Mouse (Mus musculus) left cerebral cortex, postnatal 36 days (tissue): ENCODE results near the gene Ube2o. TPM values are rescaled to one million over a fixed set of nuclear protein-coding genes. Genes with fewer than 3 reads are reported as not detected.

Source experiments
- DNase-seq, 2 experiments: peaks; one replicate each; pipeline ENCODE4 v3.0.0; 2021 to 2022; ENCODE audit warnings: low spot score in 2 of 2, mixed read lengths in 1 of 2
- intact Hi-C: fragments of 180-260 bp; cut with DNase I; formaldehyde crosslinking; loops from one replicate; pipeline ENCODE4 v1.15.1; 2025
- total RNA-seq, 2 experiments: library from RNA; stranded (reverse); gene quantifications; 2 replicates each; pipeline ENCODE4 v1.2.3; 2021

Ube2o gene
- 100 to 1,000 TPM; 121 to 126 TPM for total RNA-seq

- peak; percentile 86 to 91 for DNase-seq
- intact Hi-C loops, result no loop called here
Observed at GRCm38 (mm10) chr11:116581376-116581814, at the start of gene Ube2o. Ube2o (minus strand) TSS chr11:116581447.

DNA sequence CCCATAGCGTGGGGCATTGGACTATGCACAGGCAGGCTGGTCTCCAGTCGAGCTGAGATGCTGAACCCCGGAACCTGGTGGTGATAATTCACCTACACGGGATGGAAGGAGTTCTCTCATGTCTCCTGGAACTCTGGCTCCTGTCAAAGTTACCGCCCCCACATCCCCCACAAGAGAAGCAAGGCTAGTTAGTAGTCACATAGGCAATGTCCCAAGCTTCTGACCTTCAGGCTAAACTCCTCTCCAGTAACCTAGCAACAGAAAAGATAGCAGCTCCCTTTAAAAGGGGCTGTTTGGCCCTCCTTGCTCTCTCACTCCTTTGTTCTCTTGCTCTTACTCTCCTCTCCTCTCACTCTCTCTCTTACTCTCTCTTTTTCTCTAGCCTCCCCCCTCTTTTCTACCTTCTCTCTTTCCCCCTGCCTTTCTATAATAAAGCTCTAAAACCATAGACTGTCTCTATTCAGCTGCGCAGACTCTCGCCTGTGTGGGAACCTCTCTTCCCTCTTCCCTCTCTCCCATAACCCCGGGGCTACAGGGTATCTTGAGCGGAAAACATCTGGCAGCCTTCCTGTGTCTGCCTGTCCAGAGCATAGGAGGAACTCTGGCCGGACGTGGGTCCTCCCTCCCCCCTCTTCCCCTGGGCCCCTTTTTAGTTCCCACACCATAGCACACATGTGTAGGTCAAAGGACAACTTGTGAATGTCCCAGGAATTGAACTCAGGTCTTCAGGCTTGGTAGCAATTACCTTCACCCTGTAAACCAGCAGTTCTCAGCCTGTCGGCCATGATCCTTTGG is 49.1 kb upstream of the Ube2o start:
- no peak for DNase-seq
- intact Hi-C loops, result no loop called here

- intact Hi-C loops, result loop anchor here (2.0 kb wide), 2 partner anchors 41 to 75 kb away; no protein-coding TSS in a partner anchor
- DNase-seq, result no peak
Observed at GRCm38 (mm10) chr11:116629472-116629871, 48.2 kb upstream of the Ube2o start.

- intact Hi-C loops, result loop anchor here (2.0 kb wide), 2 partner anchors 40 to 74 kb away; no protein-coding TSS in a partner anchor
- DNase-seq, result peak; percentile 79 to 86
Observed at GRCm38 (mm10) chr11:116628712-116629111, 47.5 kb upstream of the Ube2o start.

DNA sequence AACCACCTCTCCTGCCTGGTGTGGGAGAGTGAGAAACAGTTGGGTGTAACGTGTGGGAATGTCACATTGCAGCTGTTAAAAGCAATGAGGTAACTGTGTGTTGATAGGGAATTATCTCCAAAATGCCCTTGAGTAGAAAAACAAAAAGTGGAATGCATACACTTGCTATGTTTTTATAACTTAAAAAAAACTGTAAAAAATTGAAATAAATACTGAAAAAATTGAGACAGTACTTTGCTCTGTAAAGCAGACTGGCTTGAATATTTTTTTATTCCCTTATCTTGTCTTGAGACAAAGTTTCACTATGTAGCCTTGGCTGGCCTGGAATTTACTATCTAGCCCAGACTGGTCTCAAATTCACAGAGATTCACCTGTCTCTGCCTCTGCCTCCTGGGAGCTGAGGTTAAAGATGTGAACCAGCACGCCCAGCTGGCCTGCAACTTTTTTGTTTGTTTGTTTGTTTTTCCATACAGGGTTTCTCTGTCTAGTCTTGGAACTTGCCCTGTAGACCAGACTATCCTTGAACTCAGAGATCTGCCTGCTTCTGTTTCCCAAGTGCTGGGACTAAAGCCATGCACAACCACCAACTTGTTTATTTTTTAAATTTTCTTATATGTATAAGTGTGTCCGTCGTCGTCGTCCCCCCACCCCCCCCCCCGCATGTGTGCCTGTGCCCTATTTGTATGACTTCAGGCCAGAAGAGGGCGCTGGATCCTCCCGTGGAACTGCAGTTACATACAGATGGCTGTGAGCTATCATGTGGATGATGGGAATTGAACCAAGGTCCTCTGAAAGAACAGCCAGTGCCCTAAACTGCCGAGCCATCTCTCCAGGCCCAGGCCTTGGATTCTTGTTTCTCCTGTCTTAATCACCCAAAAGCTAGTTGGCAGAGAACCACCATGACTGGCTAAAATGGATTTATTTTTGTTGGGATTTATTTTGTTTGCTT is 46.1 kb upstream of the Ube2o start:
- intact Hi-C loops, result loop anchor here (2.0 kb wide), 2 partner anchors 39 to 73 kb away; no protein-coding TSS in a partner anchor
- no peak for DNase-seq

DNA sequence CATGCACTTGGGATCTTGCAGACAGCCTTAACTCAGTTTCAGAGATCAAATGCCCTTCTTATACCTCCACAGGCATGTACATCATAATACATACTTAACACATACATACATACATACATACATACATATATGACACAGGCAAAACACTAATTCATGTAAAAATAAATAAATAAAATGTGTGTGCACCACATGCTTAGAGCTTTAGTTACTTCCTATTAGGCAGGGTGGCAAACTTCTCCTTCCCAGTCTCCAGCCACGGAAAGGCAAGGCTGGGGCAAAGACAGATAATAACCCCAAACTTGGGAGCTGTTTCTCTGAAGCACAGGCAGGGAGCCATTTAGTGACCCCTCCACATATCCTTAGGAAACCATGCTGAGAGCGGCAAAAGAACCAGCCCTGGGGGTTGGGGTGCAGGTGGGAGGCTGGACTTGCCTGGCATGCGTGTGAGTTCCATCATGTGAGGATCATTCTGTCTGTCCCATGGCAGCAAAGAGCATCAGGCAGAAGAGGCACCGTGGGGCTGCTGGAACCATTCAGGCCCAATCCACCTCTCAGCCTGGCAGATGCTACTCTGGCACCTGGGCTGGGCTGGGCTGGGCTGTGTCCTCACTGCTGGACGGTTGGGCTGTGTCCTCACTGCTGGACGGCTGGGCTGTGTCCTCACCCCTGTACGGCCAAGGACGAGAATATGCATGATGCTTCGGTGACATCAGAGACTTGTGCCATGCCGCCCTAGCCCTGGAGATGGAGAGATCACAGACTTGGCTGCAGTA is 45.2 kb upstream of the Ube2o start, which contains the start of gene Rhbdf2:
Gene Rhbdf2 (minus strand): TSS at position 721 of the 773 bp plus-strand sequence.
- no peak for DNase-seq
- intact Hi-C loops, result no loop called here

DNA sequence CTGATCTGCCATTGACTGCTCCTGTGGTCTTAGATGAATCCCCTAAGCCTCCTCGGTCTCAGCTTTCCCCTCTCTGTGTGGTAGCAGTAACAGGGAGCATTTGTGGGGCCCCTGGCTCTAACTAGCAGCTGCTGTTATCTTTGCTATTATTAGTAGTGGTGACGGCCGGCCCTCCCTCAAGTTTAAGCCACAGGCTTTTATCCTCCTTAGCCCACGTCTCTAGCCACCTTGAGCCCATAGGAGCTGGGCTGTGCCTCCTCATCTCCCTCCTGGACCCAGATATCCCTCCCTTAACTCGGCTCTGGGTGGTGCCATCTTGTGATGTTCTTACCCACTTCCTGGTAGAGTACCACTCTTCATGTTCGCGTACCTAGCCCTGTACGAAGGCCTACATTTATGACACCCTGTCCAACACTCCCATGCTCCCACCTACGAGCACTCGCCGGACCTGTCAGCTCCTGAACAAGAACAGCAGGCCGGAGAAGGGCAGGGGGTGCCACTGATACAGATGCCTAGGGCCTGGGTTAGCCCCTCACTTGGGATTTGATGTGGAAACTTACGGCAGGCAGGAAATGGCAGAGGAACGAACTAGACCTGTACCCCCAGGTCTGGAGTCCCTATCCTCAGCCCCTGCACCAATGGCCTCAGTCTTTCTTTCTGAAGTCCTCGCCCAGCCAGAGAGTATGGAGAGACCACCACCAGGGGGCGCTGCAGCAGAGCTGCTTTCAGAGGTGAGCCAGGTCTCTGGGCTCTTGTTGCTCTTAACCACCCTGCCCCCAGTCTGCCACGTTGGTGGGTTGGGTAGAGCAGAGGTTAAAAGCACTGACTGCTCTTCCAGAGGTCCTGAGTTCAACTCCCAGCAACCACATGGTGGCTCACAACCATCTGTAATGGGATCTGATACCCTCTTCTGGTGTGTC is 44.1 kb upstream of the Ube2o start:
- intact Hi-C loops, result no loop called here
- no peak for DNase-seq

- intact Hi-C loops, result no loop called here
- DNase-seq, result peak in 1 of 2 experiments; percentile 39
Observed at GRCm38 (mm10) chr11:116624131-116624832, 43.0 kb upstream of the Ube2o start.

- intact Hi-C loops, result no loop called here
- DNase-seq, result no peak
Observed at GRCm38 (mm10) chr11:116623281-116624124, 42.3 kb upstream of the Ube2o start.

DNA sequence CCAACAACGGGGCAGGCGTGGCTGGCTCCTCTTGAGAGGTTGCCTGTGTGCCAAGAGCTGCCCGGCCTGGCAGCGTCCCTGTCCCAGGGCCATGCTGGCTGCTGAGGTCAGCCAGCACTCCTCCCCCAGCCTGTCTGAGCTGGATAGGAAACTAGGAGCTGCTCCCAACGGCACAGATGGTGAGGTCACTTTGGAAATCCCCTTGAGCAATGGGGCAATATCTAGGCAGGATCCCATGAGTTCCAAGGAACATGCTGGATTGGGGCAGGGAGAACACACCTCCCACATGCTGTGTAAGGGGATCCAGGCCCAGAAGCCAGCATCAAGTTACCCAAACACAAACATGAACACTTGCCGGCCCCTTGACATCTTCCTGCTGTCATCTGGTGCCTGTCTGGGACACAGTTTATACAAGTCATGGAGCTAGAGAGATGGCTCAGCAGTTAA is 40.0 kb upstream of the Ube2o start:
- no peak for DNase-seq
- intact Hi-C loops, result no loop called here

- no peak for DNase-seq
- intact Hi-C loops, result no loop called here
Observed at GRCm38 (mm10) chr11:116620559-116621253, 39.5 kb upstream of the Ube2o start.

DNA sequence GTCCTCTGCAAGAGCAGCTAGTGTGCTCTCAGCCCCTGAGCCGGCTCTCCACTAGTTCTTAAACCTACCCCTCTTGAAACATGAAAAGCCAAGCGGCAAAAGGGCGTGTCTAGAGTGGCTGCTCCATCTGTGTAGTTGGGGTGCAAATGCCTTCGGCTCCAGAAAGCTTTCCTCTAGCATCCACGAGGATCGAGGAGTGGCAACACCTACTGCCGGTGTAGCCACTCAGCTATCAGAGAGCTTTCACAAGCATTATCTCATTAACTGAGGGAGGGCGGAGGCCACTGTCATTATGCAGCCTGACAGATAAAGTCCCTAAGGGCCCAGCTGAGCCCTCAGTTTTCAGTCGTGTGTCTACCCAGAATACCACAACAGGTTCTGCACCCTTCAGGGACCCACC is 38.8 kb upstream of the Ube2o start:
- DNase-seq, result no peak
- intact Hi-C loops, result no loop called here

DNA sequence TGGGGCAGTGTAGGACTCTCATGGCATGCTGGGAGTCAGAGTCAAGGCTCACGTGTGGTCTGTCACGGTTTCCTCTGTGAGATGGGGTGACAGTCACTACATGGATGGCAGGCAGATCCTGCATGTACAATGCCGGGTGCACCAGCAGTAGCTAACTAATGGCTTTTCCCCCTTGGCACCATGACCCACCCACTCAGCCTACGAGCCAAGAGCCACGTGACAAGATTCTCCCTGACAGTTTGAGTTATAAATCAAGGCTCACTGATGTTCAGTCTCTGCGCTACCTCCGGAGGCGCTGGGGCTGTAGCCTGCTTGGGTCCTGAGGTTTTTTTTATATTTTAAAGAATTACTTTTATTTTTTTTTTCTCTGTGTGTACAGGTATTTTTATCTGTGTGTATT is 38.3 kb upstream of the Ube2o start:
- intact Hi-C loops, result no loop called here
- DNase-seq, result no peak

- intact Hi-C loops, result no loop called here
- no peak for DNase-seq
Observed at GRCm38 (mm10) chr11:116619156-116619555, 37.9 kb upstream of the Ube2o start.

DNA sequence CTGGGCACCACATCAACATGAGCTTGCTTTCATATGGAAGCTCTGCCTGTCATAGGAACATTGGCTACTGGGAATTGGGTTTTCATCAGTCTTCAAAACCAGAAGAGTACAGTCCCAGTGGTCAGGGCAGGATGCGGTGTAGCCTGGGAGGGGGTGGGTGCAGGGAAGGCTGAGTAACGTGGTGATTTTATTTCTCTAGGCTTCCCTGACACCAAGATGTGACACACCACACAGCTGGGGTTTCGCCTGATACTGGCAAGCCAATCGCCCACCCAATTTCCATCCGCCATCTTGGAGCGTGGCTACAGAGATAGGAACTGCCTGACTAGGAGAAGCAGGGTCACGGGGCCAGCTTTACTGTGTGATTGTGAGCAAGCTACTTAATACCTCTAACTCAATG is 37.4 kb upstream of the Ube2o start:
- no peak for DNase-seq
- intact Hi-C loops, result no loop called here

GRCm38 (mm10) chr11:116617641-116618040 is 36.4 kb upstream of the Ube2o start:
- intact Hi-C loops, result no loop called here
- no peak for DNase-seq
